Mouse (Mus musculus) left cerebral cortex, postnatal 14 days (tissue): ENCODE measurements around the gene Zfp335. TPM values are rescaled to one million over a fixed set of nuclear protein-coding genes. Genes with fewer than 3 reads are reported as not detected.

Experiments used
- DNase-seq, 2 experiments: peaks; one replicate each; pipeline ENCODE4 v3.0.0; 2021 to 2022; ENCODE audit warnings: low spot score in 2 of 2, mixed read lengths in 1 of 2
- intact Hi-C: fragments of 180-260 bp; cut with DNase I; formaldehyde crosslinking; loops from one replicate; pipeline ENCODE4 v1.15.1; 2025
- long read RNA-seq, 2 experiments: library from polyadenylated mRNA; stranded (forward); transcript quantifications; one replicate each; pipeline ENCODE4 v2.0.0; 2021
- total RNA-seq, 2 experiments: library from RNA; stranded (reverse); gene quantifications; 2 replicates each; pipeline ENCODE4 v1.2.3; 2021

Zfp335 gene
- total RNA-seq: 10 to 100 TPM; 24.1 to 25.4 TPM
- long read RNA-seq, experiment 1, full-length matches to known transcripts: 2 of 14 reads
- long read RNA-seq, experiment 1, partial matches to known transcripts: 6 of 14 reads
- long read RNA-seq, experiment 1, other reads (novel, unspliced or antisense): 6 of 14 reads
- long read RNA-seq, experiment 2, full-length matches to known transcripts: 3 of 17 reads
- long read RNA-seq, experiment 2, partial matches to known transcripts: 8 of 17 reads
- long read RNA-seq, experiment 2, other reads (novel, unspliced or antisense): 6 of 17 reads

- DNase-seq: peak; percentile 91 to 92
- intact Hi-C loops: no loop called here
Measured at GRCm38 (mm10) chr2:164911086-164912048, at the start of gene Zfp335. Zfp335 (minus strand) TSS chr2:164911757.

DNA sequence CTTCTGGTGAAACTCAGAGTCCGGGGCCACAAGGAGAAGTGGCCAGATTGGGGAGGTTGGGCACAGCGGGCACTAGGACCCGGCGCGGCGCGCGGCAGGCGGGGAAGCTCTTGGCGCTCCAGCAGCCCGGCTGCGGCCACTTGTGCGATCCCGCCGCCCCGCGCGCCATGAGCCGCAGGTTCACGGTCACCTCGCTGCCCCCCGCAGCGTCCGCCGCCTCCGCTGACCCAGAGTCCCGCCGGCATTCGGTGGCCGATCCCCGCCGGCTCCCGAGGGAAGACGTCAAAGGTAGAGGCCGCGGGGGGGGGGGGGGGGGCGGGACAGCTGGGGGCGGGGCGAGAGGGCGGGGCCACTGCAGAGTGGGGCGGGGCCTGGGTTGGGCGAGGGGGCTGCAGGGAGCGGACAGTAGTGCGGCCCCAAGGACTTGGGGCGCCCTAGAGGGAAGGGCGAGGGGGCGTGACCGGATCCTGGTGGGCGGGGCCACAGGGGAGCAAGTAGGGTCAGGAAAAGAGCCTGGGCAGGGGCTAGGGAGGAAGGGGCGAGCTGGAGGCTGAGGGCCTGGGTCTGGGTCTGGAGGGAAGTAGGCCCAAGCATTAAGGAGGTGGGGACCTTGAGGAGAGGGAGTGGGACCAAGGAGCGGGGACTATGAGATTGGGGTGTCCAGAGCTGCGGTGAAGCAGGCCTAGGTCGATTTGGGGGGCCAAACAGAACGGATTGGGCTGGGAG lies 49.3 kb upstream of the Zfp335 start, which contains the start of gene Slc12a5:
Gene Slc12a5 (plus strand): TSS at position 87 of the 726 bp plus-strand sequence.
- DNase-seq: peak in 1 of 2 experiments; percentile 64
- intact Hi-C loops: loop anchor here (5.0 to 10.0 kb wide), 4 partner anchors 71 to 401 kb away; partner anchors contain the start of genes Ncoa5 and Slc35c2

DNA sequence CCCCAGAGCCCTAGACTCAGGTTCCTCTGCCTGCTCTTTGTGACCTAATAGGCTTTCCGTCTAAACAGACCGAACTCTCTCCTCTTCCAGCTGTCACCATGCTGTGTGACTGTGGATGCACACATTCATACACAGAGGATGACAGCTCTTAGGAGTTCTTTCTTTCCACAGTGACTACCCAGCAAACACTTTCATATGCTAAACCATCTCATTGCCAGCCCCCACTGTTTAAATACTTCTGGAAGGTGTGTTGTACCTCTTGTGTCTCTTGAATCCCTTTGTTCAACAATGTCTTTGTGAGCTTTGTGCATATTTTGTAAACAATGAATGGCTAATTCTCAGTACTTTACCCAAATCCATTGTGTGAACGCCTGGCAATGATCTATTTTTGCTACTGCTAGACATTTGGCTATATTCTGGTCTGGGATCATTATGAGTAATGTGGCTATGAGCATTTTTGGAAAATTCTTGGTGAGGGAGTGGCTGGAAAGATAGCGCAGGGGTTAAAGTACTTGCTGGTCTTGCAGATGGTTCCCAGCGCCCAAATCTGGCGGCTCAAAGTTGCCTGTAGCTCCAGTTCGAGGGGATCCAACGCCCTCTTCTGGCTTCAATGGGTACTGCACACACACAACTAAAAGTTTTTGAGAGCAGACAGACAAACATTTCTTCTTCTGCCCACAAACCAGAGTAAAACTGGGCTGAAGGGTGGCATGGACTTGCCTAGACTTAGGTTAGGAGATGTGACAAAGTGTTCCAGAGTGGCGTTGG lies 46.2 kb upstream of the Zfp335 start:
- no peak for DNase-seq

DNA sequence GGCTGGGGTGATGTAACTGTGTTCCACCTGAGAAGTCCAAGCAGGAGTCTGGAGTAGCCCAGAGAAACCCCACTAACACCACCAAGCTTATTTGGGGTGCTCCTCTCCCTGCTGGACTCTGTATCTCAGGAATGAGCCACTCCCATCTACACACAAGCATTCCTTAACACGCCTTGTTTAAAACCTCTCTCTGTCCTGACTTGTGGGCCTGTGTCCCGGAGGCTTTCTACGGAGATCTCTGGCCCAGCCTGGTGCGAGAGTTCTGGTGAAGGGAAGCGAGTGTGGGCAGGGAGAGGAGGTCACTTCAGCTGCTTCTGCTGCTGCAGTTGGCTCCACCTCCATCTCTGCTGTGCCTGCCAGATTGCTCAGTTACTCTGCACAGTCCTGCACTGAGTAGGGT lies 44.6 kb upstream of the Zfp335 start:
- intact Hi-C loops: no loop called here
- no peak for DNase-seq

More for the DNA sequence above, 46.2 kb upstream of the Zfp335 start:
- intact Hi-C loops: no loop called here

GRCm38 (mm10) chr2:164955725-164956124 lies 44.2 kb upstream of the Zfp335 start:
- DNase-seq: no peak
- intact Hi-C loops: no loop called here

GRCm38 (mm10) chr2:164953224-164953623 lies 41.7 kb upstream of the Zfp335 start:
- intact Hi-C loops: no loop called here
- DNase-seq: peak; percentile 77 to 83

DNA sequence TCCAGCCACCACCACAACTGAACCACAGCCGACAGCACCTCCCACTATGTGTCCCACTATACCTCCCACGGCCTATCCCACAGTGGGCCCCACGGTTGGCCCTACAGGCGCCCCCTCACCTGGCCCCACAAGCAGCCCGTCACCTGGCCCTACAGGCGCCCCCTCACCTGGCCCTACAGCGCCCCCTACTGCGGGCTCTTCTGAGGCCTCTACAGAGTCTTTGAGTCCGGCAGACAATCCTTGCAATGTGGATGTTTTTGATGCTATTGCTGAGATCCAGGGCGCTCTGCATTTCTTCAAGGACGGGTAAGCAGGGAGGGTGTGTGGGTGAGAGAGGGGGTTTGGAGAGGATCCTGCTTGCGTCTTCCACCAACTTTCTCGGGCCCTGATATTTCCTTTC lies 40.9 kb upstream of the Zfp335 start:
- intact Hi-C loops: no loop called here
- no peak for DNase-seq

GRCm38 (mm10) chr2:164951745-164952144 lies 40.2 kb upstream of the Zfp335 start:
- intact Hi-C loops: no loop called here
- no peak for DNase-seq

- no peak for DNase-seq
- intact Hi-C loops: no loop called here
Measured at GRCm38 (mm10) chr2:164950501-164950900, 38.9 kb upstream of the Zfp335 start.

GRCm38 (mm10) chr2:164948962-164949361 lies 37.4 kb upstream of the Zfp335 start:
- intact Hi-C loops: no loop called here
- DNase-seq: no peak

DNA sequence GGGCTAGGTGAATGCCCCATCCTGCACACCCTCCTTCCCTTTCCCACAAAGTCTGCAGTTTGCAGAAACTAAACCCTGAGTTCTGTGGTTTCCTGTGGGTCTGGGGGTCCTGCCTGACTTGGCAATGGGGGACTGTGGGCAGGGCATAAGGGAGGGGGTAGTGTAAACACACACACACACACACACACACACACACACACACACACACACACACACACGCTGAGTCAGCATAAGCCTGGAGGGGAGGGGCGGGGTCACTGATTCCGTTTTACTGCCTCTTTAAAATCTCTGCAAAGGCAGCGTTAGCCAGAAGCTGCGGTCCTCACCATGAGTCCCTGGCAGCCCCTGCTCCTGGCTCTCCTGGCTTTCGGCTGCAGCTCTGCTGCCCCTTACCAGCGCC lies 36.4 kb upstream of the Zfp335 start:
- no peak for DNase-seq
- intact Hi-C loops: no loop called here

- intact Hi-C loops: no loop called here
- DNase-seq: no peak
Measured at GRCm38 (mm10) chr2:164947506-164947905, 35.9 kb upstream of the Zfp335 start.

DNA sequence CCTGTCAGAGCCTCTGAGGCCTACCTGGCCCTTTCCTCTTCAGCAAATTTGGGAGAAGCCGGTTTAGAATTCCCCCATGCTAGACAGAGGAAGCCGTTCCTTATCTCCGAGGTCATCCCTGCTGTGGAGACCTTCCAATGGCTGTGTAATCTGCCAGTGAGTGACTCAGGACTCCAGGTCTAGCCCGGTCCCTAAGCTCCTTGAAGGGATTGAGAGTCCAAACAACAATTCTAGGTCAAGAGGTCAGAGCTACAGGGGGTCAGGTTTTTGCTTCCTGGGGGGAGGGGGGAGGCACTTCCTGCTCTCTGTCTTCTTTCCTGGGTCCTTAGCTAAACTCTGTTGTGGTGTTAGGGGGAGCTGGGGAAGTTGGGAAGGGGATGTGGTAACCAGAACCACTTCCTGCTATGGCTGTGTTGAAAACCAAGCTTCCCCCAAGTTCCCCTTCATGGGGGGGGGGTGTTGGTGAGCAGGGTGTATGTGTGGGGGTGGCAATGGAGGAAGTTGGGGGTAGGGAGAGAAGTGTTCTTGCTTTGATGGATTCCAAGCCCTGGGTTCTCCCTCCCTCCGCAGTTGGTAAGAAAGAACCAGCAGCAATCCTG lies 31.2 kb upstream of the Zfp335 start:
- no peak for DNase-seq
- intact Hi-C loops: no loop called here

DNA sequence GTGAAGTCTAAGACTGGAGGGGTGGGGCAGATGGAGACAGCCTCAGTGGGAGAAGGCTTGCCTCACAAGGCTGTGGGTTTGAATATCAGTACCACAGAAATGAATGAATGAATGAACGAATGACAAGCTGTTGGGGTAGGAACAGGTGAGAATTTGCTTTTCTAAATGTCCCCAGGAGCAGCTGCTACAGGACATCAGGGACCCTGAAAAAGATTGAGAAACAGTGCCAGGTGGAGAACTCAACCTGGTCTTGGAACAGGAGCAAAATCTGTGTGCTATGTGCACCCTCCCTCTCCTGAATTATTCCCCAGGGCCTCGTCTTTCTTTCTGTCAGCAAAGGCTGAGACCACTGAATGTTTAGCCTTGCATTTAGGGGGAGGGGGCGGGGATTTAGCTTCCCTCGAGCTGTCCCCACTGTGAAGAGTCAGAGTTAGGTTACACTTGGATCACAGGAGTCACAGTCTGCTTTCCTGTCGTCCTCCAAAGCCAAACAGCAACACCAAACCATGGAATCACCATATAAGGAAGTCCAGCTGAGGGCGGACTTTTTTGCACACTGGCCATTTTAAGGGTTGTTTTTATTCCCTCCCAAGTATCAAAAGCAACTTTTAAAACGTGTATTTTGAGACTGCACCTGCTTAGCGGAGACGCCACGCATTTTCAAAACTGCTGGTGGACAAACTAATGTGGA lies 28.7 kb upstream of the Zfp335 start, which contains the start of gene Mmp9:
Gene Mmp9 (plus strand): TSS at position 641 of the 691 bp plus-strand sequence.
- intact Hi-C loops: no loop called here
- DNase-seq: no peak

- intact Hi-C loops: no loop called here
- DNase-seq: peak; percentile 31 to 48
Measured at GRCm38 (mm10) chr2:164939106-164939505, 27.5 kb upstream of the Zfp335 start.

DNA sequence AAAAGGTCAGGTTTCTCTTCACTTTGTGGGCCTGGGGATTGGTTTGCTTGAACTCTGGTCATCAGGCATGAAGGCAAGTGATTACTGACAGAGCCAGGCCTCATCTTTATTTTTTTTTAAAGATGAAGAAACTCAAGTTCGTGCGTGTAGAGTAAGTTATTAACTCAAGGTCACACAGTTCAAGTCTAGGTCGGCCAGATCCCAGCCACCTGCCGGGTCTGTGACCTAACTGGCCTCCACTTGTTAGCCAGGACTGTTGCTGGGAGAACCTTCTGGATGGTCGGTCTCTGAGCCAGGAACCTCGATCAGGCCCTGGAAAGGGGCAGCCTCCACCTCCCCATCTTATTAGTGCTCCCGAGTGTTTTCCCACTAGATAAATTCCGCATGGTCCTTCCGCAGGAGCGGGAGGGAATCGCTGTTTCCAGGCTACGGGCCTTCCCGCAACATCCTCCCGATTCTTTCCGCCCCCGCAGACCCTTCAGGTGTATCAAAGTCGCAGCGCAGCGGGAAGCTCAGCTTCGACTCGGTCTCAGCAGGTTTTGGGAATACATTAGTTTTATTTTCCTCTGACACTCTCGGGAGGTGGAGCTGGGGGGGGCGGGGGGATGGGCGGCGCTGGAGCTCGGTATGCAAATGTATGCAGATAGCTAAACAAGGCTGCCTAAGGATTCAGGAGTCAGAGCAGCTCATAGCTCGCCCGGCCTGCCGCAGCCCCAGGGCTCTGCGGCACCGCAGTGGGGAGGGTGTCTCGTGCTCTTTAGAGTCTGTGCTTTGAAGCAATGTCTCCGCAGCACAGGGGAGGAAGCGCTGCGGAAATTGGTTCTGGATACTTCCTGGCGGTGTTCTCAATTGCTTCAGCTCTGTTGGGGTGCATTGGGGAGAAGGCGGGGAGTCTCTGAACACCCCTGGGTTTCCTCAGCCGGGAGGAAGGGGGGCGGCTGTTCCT lies 26.9 kb upstream of the Zfp335 start:
- intact Hi-C loops: no loop called here
- DNase-seq: peak; percentile 67 to 75

GRCm38 (mm10) chr2:164935991-164936390 lies 24.4 kb upstream of the Zfp335 start:
- intact Hi-C loops: no loop called here

More at GRCm38 (mm10) chr2:164935991-164936390, 24.4 kb upstream of the Zfp335 start:
- DNase-seq: no peak
